Mouse (Mus musculus): ENCODE data around the gene Cep55. TPM values are rescaled to one million over a fixed set of nuclear protein-coding genes. Genes with fewer than 3 reads are reported as not detected.

Cep55 gene
- polyA plus RNA-seq (2015; fragmentation: Nextera tagmentation; extraction: Ambion mirVana): 6.3 and 7.5 TPM in 2 replicates

DNA sequence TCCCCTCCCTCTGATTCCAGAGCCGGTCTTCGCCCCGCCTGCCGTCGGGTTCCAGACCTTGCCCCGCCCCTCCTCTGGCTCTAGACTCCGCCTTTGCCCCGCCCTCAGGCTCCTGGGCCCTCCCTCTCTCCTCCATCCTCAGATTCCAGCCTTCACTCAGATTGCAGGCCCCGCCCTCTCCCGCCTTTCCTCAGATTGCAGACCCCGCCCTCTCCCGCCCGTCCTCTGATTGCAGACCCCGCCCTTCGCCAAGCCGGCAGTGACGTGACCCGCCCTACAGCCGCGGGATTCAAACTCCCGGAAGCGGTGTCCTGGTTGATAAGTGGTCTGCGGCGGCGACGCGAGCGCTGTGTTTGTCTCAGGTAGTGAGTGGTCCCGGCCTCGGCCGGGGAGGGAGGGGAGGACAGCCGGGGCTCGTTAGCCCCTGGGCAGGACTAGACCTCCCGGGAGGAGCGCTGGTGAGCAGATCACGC, at the start of gene Cep55:
Gene Cep55, plus strand, starts transcription at position 292 of the 473 bp plus-strand sequence.
- Histone ChIP-seq H3K4me2 (peak within 1 kb of the TSS; percentile 67), H3K9me3 (replicated peaks) (no peaks in the 10 kb centered on the region), H3K27me3 (peaks cover 46% of the 10 kb centered on the region), H3K4me1 (replicated peaks) (peaks cover 21% of the 10 kb centered on the region), H3K27ac (no peak within 1 kb of the TSS; the same call in 1 of the 2 replicates), H3K4me3 (replicated peaks) (peak within 1 kb of the TSS; percentile 64), H3K36me3 (no peaks in the 10 kb centered on the region), H3K9ac (peak within 1 kb of the TSS; percentile 59)
- DNase-seq: peak; percentile 72
- ATAC-seq (ENCODE audit: low read depth): peak; percentile 84
- WGBS (ENCODE audit: insufficient replicate concordance): 1% methylated on average over 36 of the region's 36 CpGs

- no peaks in the 10 kb centered on the region for H3K27me3 ChIP-seq
- no peak overlapping the region for H3K4me2 ChIP-seq
- no peaks in the 10 kb centered on the region for H3K9me3 ChIP-seq (replicated peaks)
- ATAC-seq (ENCODE audit: low read depth) (no peak), DNase-seq (no peak)
- 0 out of 2 replicates have a peak, but pooled peaks cover 7% of the 10 kb centered on the region for H3K4me1 ChIP-seq (replicated peaks)
- H3K36me3 ChIP-seq: no peaks in the 10 kb centered on the region
- H3K4me3 ChIP-seq (replicated peaks): no peak overlapping the region
- H3K27ac ChIP-seq: no peak overlapping the region
- 27% methylated on average over 1 of the region's 1 CpGs for WGBS (ENCODE audit: insufficient replicate concordance)
- no peak overlapping the region for H3K9ac ChIP-seq
Observed at GRCm38 (mm10) chr19:38011379-38011778, 43.4 kb upstream of the Cep55 start.

DNA sequence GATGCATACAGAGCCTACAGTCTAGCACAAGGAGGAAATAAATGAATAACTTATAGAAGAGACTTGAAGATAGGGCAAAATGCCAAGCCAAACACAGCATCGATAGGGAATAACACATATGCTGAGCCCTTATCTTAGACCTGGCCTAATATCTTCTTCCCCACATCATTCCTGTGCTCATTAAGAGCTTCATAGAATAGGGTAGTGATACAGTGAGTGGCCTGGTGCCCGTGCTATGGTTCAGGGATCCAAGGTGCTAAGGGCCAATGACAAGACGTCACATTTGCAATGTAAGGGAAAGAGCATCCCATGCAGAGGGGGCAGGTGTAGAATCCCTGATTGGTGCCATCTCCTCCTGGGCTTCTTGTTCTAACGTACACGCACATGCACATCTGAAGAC, 40.4 kb upstream of the Cep55 start:
- no peak overlapping the region for H3K27ac ChIP-seq
- H3K4me2 ChIP-seq: no peak overlapping the region
- H3K27me3 ChIP-seq: no peaks in the 10 kb centered on the region
- 0 out of 2 replicates have a peak, but pooled peaks cover 7% of the 10 kb centered on the region for H3K4me1 ChIP-seq (replicated peaks)
- no peak overlapping the region for H3K4me3 ChIP-seq (replicated peaks)
- H3K36me3 ChIP-seq: no peaks in the 10 kb centered on the region
- DNase-seq (no peak), ATAC-seq (ENCODE audit: low read depth) (no peak)
- H3K9ac ChIP-seq: no peak overlapping the region
- 64% methylated on average over 5 of the region's 5 CpGs for WGBS (ENCODE audit: insufficient replicate concordance)
- H3K9me3 ChIP-seq (replicated peaks): no peaks in the 10 kb centered on the region

DNA sequence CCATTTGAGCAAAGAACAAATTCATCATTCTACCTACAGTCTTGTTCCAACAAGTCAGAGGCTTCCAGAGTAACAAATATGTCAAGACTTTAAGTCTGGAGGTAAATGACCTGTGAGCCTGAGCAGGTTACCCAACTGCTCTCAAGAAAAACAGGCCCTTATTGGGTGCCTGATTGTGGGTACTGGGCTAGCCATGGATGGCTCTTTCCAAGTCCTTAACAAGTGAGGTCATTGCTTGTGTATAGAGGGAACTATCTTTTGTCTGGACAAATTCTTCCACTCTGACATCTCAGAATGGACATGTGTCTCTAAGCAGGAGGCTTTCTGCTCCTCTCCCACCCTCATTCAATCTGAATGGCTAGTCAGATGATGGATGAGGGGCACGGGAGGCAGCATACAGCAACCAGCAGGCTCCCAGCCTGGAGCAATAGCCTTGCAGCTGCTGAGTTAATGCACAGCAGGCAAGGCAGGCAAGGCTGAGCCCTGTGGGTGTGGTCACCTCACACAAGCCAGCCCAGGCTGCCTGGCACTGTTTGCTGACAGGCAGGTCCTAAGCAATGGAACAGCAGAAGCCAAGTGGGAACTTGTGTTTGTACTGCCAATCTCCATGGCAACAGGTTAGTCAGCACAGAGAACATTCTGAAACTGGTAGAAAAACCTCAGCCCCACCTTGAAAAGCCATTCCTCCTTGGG, 39.5 kb upstream of the Cep55 start:
- WGBS (ENCODE audit: insufficient replicate concordance): 5% methylated on average over 1 of the region's 1 CpGs
- Histone ChIP-seq H3K9me3 (replicated peaks) (no peaks in the 10 kb centered on the region), H3K9ac (no peak overlapping the region), H3K27ac (no peak overlapping the region), H3K4me3 (replicated peaks) (no peak overlapping the region), H3K4me2 (no peak overlapping the region), H3K27me3 (no peaks in the 10 kb centered on the region), H3K36me3 (no peaks in the 10 kb centered on the region), H3K4me1 (replicated peaks) (0 out of 2 replicates have a peak, but pooled peaks cover 7% of the 10 kb centered on the region)
- peak; percentile 67 for ATAC-seq (ENCODE audit: low read depth)
- peak; percentile 4 for DNase-seq

DNA sequence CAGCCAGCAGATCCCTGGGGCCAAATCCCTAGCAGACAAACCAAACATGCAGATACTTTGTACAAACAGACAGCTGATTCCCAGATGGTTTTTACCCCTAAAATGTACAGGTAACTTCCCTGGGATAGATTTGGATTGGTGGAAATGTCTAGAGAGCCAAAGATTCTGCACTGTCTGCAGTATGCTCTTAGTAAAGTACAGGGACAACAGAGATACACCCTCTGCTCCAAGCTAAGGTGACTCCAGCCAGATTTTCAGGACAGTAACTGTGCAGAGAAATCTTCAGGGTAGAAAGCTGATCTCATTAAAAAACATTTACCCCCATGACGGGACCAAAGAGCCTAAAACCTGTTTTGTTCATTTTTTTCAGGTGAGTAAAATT, 38.9 kb upstream of the Cep55 start:
- no peak for DNase-seq
- Histone ChIP-seq H3K27ac (no peak overlapping the region), H3K36me3 (no peaks in the 10 kb centered on the region), H3K9me3 (replicated peaks) (no peaks in the 10 kb centered on the region), H3K4me3 (replicated peaks) (no peak overlapping the region), H3K4me2 (no peak overlapping the region), H3K4me1 (replicated peaks) (0 out of 2 replicates have a peak, but pooled peaks cover 7% of the 10 kb centered on the region), H3K27me3 (no peaks in the 10 kb centered on the region), H3K9ac (no peak overlapping the region)
- ATAC-seq (ENCODE audit: low read depth): no peak
- WGBS (ENCODE audit: insufficient replicate concordance): 42% methylated on average over 1 of the region's 1 CpGs

DNA sequence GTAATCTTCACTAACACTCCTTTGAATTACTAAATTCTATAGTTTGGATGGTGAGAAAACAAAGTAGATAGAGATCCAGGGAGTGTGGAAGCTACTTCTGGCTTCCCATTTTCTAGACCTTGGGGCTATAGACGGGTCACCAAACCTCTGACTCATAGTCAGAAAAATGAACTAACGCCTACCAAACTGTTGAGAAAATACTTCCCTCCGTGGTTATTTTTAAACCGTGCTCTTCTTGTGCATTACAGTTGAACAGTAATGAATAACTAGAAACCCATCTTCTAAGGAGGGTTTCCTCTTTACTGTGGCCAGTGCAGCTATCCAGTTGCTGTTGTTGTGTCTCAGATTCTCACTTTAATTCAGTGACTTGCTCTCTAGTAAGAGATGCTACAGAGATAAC, 32.1 kb upstream of the Cep55 start:
- Histone ChIP-seq H3K9me3 (replicated peaks) (no peaks in the 10 kb centered on the region), H3K9ac (no peak overlapping the region), H3K4me3 (replicated peaks) (no peak overlapping the region), H3K27ac (no peak overlapping the region; the same call in 1 of the 2 replicates), H3K36me3 (no peaks in the 10 kb centered on the region), H3K27me3 (peaks cover 4% of the 10 kb centered on the region; the same call in 1 of the 2 replicates), H3K4me1 (replicated peaks) (peaks cover 19% of the 10 kb centered on the region), H3K4me2 (no peak overlapping the region)
- DNase-seq (no peak), ATAC-seq (ENCODE audit: low read depth) (no peak)
- WGBS (ENCODE audit: insufficient replicate concordance): 17% methylated on average over 4 of the region's 4 CpGs

DNA sequence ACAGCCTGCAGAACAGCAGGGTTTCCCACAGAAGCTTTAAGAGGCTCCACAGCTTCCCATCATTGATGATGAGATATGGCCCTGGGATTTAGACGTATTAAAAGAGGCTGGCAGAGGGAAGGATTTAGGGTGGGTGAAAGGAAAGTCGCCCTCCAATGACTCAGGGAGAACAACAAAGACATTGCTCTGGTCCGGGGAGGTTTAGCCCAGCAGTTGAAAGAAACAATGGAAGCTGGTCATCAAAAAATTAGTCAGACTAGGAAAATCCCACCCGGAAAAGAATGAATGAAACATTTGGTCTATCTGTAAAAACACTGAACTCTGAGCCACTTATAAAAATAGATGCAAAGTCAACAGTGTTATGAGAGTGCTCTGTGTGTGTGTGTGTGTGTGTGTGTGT, 31.2 kb upstream of the Cep55 start:
- H3K9me3 ChIP-seq (replicated peaks): no peaks in the 10 kb centered on the region
- ATAC-seq (ENCODE audit: low read depth): no peak
- peaks cover 6% of the 10 kb centered on the region; the same call in 1 of the 2 replicates for H3K27me3 ChIP-seq
- no peaks in the 10 kb centered on the region for H3K36me3 ChIP-seq
- no peak overlapping the region for H3K4me2 ChIP-seq
- peaks cover 22% of the 10 kb centered on the region for H3K4me1 ChIP-seq (replicated peaks)
- DNase-seq: no peak
- WGBS (ENCODE audit: insufficient replicate concordance): 56% methylated on average over 4 of the region's 4 CpGs
- no peak overlapping the region for H3K9ac ChIP-seq
- H3K27ac ChIP-seq: no peak overlapping the region
- H3K4me3 ChIP-seq (replicated peaks): no peak overlapping the region

- DNase-seq: no peak
- WGBS (ENCODE audit: insufficient replicate concordance): 44% methylated on average over 9 of the region's 9 CpGs
- Histone ChIP-seq H3K4me1 (replicated peaks) (peaks cover 28% of the 10 kb centered on the region), H3K4me2 (no peak overlapping the region), H3K27ac (no peak overlapping the region), H3K27me3 (peaks cover 6% of the 10 kb centered on the region; the same call in 1 of the 2 replicates), H3K9ac (no peak overlapping the region), H3K9me3 (replicated peaks) (no peaks in the 10 kb centered on the region), H3K36me3 (no peaks in the 10 kb centered on the region), H3K4me3 (replicated peaks) (no peak overlapping the region)
- ATAC-seq (ENCODE audit: low read depth): no peak
Observed at GRCm38 (mm10) chr19:38025254-38026041, 29.4 kb upstream of the Cep55 start.

DNA sequence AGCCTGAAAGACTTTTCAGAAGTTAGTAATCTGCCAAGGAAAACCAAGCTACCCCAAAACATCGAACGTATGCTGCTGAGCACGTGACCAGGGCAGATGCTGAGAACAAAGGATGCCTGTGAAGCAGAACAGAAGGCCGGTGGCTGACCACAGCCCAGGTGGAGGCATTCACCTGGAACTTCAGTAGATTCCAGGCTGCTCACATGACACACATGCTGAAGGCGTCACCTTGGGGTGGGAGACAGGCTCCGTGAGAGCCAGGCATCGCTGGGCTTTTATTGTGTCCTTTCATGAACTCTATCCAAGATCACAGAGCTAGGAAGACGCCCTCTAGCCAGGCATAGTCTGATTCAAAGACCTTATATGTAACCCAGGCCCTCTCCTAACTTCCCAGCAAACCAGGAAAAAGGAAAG, 28.6 kb upstream of the Cep55 start:
- DNase-seq (no peak), ATAC-seq (ENCODE audit: low read depth) (no peak)
- Histone ChIP-seq H3K27me3 (peaks cover 6% of the 10 kb centered on the region; the same call in 1 of the 2 replicates), H3K36me3 (no peaks in the 10 kb centered on the region), H3K4me1 (replicated peaks) (peaks cover 31% of the 10 kb centered on the region), H3K27ac (no peak overlapping the region), H3K9ac (no peak overlapping the region), H3K4me3 (replicated peaks) (no peak overlapping the region), H3K9me3 (replicated peaks) (no peaks in the 10 kb centered on the region), H3K4me2 (no peak overlapping the region)
- 65% methylated on average over 8 of the region's 8 CpGs for WGBS (ENCODE audit: insufficient replicate concordance)

GRCm38 (mm10) chr19:38027389-38027788, 27.4 kb upstream of the Cep55 start:
- ATAC-seq (ENCODE audit: low read depth): no peak
- H3K4me1 ChIP-seq (replicated peaks): peaks cover 35% of the 10 kb centered on the region
- WGBS (ENCODE audit: insufficient replicate concordance): 62% methylated on average over 6 of the region's 6 CpGs

GRCm38 (mm10) chr19:38027881-38028521, 26.8 kb upstream of the Cep55 start:
- peaks cover 35% of the 10 kb centered on the region for H3K4me1 ChIP-seq (replicated peaks)
- no peak overlapping the region for H3K4me3 ChIP-seq (replicated peaks)
- no peak overlapping the region for H3K9ac ChIP-seq
- H3K36me3 ChIP-seq: no peaks in the 10 kb centered on the region
- WGBS (ENCODE audit: insufficient replicate concordance): 46% methylated on average over 10 of the region's 10 CpGs
- H3K9me3 ChIP-seq (replicated peaks): no peaks in the 10 kb centered on the region
- peaks cover 7% of the 10 kb centered on the region; the same call in 1 of the 2 replicates for H3K27me3 ChIP-seq
- no peak overlapping the region for H3K4me2 ChIP-seq
- ATAC-seq (ENCODE audit: low read depth): peak; percentile 56
- H3K27ac ChIP-seq: peak overlapping the region; percentile 73
- DNase-seq: no peak

More at GRCm38 (mm10) chr19:38027389-38027788, 27.4 kb upstream of the Cep55 start:
- H3K27ac ChIP-seq: peak overlapping the region; percentile 73; the same call in 1 of the 2 replicates
- H3K4me2 ChIP-seq: no peak overlapping the region
- peaks cover 6% of the 10 kb centered on the region; the same call in 1 of the 2 replicates for H3K27me3 ChIP-seq
- DNase-seq: no peak
- H3K4me3 ChIP-seq (replicated peaks): no peak overlapping the region
- H3K9me3 ChIP-seq (replicated peaks): no peaks in the 10 kb centered on the region
- H3K9ac ChIP-seq: no peak overlapping the region
- no peaks in the 10 kb centered on the region for H3K36me3 ChIP-seq
